Mouse (Mus musculus) right cerebral cortex, postnatal 4 days (tissue): ENCODE measurements at regions not wholly inside any gene's neighbourhood (a gene's known extent, or its start where the extent isn't known, plus 50 kb on each side); places are given as distances from the start of the nearest gene placed in this dataset.

Experiments
- DNase-seq: peaks from one replicate; pipeline ENCODE4 v3.0.0-alpha.2; 2022

- DNase-seq: no peak
These were observed 63.1 kb downstream of the Kcnf1 start for GRCm38 (mm10) chr12:17113465-17114177.

GRCm38 (mm10) chr12:17112781-17113464 lies 63.8 kb downstream of the Kcnf1 start:
- DNase-seq: no peak

- no peak for DNase-seq
These were observed 70.5 kb downstream of the Kcnf1 start for GRCm38 (mm10) chr12:17106220-17106619.

- no peak for DNase-seq
These were observed 71.5 kb downstream of the Kcnf1 start for GRCm38 (mm10) chr12:17105057-17105712.

GRCm38 (mm10) chr12:17101842-17102241 lies 74.8 kb downstream of the Kcnf1 start:
- DNase-seq: no peak

- peak; percentile 13 for DNase-seq
These were observed 78.9 kb downstream of the Kcnf1 start for GRCm38 (mm10) chr12:17097800-17098271.

GRCm38 (mm10) chr12:17094758-17095157 lies 81.9 kb downstream of the Kcnf1 start:
- no peak for DNase-seq

GRCm38 (mm10) chr12:17093772-17094171 lies 82.2 kb upstream of the 2410004P03Rik start:
- DNase-seq: no peak

- no peak for DNase-seq
These were observed 79.5 kb upstream of the 2410004P03Rik start for GRCm38 (mm10) chr12:17091058-17091457.

- DNase-seq: no peak
These were observed 78.3 kb upstream of the 2410004P03Rik start for GRCm38 (mm10) chr12:17089710-17090339.

- no peak for DNase-seq
These were observed 75.9 kb upstream of the 2410004P03Rik start for GRCm38 (mm10) chr12:17087388-17087787.

- no peak for DNase-seq
These were observed 73.7 kb upstream of the 2410004P03Rik start for GRCm38 (mm10) chr12:17085209-17085574.

- DNase-seq: no peak
These were observed 73.1 kb upstream of the 2410004P03Rik start for GRCm38 (mm10) chr12:17084499-17085208.

- DNase-seq: no peak
These were observed 60.3 kb upstream of the 2410004P03Rik start for GRCm38 (mm10) chr12:17071691-17072454.

GRCm38 (mm10) chr12:17069808-17070207 lies 58.3 kb upstream of the 2410004P03Rik start:
- DNase-seq: peak; percentile 70

GRCm38 (mm10) chr12:17069161-17069560 lies 57.6 kb upstream of the 2410004P03Rik start:
- no peak for DNase-seq

GRCm38 (mm10) chr12:17063920-17064319 lies 52.4 kb upstream of the 2410004P03Rik start:
- DNase-seq: no peak
